Comparison of ENCODE assay signal across 10 mouse cellular contexts in genomic region chr3:28107446-28108004, GRCm38 (mm10).
DNase-seq lines count a peak whose midpoint lies in the region; ATAC-seq and TF ChIP-seq lines count a peak whose summit lies in the region.
"Had no signal": no experiment of that assay in that cellular context is flagged by ENCODE, and none has a peak within 500 bp of the region (broad histone marks: within the 10 kb centered on the region; RNA-seq: fewer than 3 reads in every experiment).

No protein-coding gene starts in this region.

- H3K9ac ChIP-seq in intestine, embryonic 15.5 days: no peak overlapping the region

- TF ChIP-seq POLR2A in cerebellum, adult 2 months (IDR thresholded peaks at IDR 0.05; ENCODE audit: borderline replicate concordance, insufficient read depth, low read length): no peak

- peak; percentile 94 for ATAC-seq in frontal cortex, adult (ENCODE audit: low TSS enrichment)
- peak; percentile 71 for ATAC-seq in intestine, embryonic 15.5 days

- TF ChIP-seq CTCF in cerebellum, adult 2 months (IDR thresholded peaks at IDR 0.05; ENCODE audit: borderline replicate concordance, insufficient read depth, low read depth, low read length): 0 out of 2 replicates have a peak, but pooled peaks have one; percentile 31

- H3K4me1 ChIP-seq in cerebellum, adult 2 months (ENCODE audit: control insufficient read depth, insufficient read depth, low read length): no peaks in the 10 kb centered on the region
- H3K4me1 ChIP-seq in intestine, embryonic 15.5 days (replicated peaks): peaks cover 3% of the 10 kb centered on the region; the same call in 1 of the 2 replicates

- 0 out of 2 replicates have a peak, but pooled peaks cover 3% of the 10 kb centered on the region for H3K36me3 ChIP-seq in intestine, embryonic 15.5 days
- H3K36me3 ChIP-seq: G1E had no signal

- no peak overlapping the region for H3K4me3 ChIP-seq in cerebellum, adult 2 months (replicated peaks; ENCODE audit: insufficient read depth, low read depth, low read length)
- H3K4me3 ChIP-seq in intestine, embryonic 15.5 days (replicated peaks): no peak overlapping the region

- WGBS in cerebellum, adult 2 months: 44% methylated on average over 6 of the region's 6 CpGs
- 33% methylated on average over 6 of the region's 6 CpGs for WGBS in intestine, embryonic 15.5 days

- H3K9me3 ChIP-seq in intestine, embryonic 15.5 days: no peaks in the 10 kb centered on the region
- H3K9me3 ChIP-seq: G1E had no signal

- no peak overlapping the region for H3K4me2 ChIP-seq in intestine, embryonic 15.5 days (replicated peaks)

- no peak overlapping the region for H3K27ac ChIP-seq in cerebellum, adult 2 months (ENCODE audit: insufficient read depth, low read length)
- no peak overlapping the region for H3K27ac ChIP-seq in intestine, embryonic 15.5 days
- H3K27ac ChIP-seq: macrophage had no signal

- H3K27me3 ChIP-seq in cerebellum, adult 2 months (ENCODE audit: control insufficient read depth, insufficient read depth, low read length): no peaks in the 10 kb centered on the region
- no peaks in the 10 kb centered on the region for H3K27me3 ChIP-seq in intestine, embryonic 15.5 days (replicated peaks)

- DNase-seq in cerebellum, adult 2 months: peak; percentile 7 to 23
- no peak for DNase-seq in cerebellum, adult 11 months
- DNase-seq in brain, adult 2 months (ENCODE audit: low read depth, low spot score): peak; percentile 81
- peak; percentile 12 to 14 for DNase-seq in left cerebral cortex, adult 8-10 months (ENCODE audit: low spot score in 2 of 2)
- DNase-seq in neural tube, embryonic 10.5 days (ENCODE audit: extremely low spot score, low spot score): peak; percentile 18
- no peak for DNase-seq in spleen, adult 12 weeks (ENCODE audit: low spot score)

Comparison
In these comparisons a context has a peak if more than half of its experiments do, and no peak if none do; other contexts are left out.
1. DNase-seq: peak in cerebellum, adult 2 months (2 of 2), brain, adult 2 months (single experiment), left cerebral cortex, adult 8-10 months (2 of 2) and neural tube, embryonic 10.5 days (single experiment); none in cerebellum, adult 11 months (single experiment) and spleen, adult 12 weeks (single experiment).